Mouse (Mus musculus): ENCODE measurements around the gene Cyp4a14.

Cyp4a14 gene

DNA sequence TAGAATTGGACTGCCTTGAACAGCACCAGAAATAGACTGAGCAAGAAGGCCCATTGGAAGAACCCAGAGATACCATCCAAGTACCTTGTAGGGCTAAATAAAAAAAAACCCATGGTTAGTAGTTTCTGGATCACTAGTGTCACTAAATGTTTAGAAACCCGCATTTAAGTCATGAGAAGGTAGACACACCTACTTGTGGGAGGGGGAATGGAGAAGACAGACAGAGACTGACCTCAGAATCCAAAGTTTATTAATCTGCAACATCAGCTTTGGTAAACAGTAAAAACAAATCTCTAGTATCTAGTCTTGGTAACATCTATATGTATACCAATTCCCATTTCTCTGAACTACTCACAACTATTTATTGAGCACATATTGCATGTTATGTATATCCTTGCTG, at the start of gene Cyp4a14:
TSS of gene Cyp4a14 (minus strand) at position 142 of the 400 bp plus-strand sequence.
- in situ Hi-C loops (cut with MboI, MseI) = no loop called here

DNA sequence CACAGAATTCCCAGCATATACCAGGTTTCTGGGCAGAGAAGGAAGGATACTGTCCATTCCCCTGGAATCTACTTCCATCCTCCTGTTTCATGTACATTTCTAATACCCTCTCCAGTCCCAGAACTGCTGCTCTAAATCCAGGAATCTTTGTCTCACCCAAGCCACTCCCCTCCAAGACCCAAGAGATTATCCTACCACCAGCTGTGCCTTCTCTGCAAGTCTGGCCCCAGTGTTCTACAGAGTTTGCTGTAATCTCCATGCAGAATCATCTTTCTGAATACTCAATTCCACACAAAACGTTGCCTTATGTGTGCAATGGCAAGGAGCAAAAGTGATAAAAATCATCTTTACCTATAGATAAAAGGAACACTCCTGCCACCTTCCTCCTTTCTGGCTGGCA, 49.2 kb upstream of the Cyp4a14 start:
- in situ Hi-C loops (cut with MboI, MseI) = no loop called here

DNA sequence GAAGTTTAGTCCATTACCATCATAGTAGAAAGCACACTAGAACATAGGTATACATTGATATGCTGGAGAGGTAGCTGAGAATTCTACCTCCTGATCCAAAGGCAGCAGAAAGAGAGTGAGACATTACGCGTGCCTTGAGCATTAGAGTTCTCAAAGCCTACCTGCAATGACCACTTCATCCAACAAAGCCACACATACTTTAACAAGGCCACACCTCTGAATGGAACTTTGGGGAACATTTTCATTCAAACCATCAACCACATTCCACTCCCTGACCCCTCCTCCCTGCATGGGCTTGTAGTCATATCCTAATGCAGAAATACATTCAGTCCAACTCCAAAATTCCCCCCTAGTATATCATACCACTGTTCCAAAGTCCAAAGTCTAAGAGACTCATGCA, 25.8 kb upstream of the Cyp4a14 start:
- in situ Hi-C loops (cut with MboI, MseI) = no loop called here

DNA sequence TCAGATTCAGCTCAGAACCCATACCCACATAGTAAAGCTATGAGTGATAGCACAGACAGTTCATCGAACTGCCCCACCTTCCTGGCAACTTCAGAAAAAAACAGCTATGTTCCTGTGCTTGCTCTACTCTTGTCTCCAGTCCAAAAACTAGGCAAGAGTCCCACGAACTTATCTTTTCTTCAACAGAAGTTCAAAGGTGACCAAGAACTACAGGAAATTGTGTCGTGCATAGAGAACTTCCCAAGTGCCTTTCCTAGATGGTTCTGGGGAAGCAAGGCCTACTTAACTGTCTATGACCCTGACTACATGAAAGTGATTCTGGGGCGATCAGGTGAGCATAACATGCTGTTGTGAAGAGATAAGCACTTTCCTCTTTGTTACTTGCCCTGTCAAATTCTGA, 23.5 kb upstream of the Cyp4a14 start:
- in situ Hi-C loops (cut with MboI, MseI) = loop anchor here (5.0 to 10.0 kb wide), 2 partner anchors 83 to 1535 kb away; partner anchors contain the start of gene Cyp4a32

DNA sequence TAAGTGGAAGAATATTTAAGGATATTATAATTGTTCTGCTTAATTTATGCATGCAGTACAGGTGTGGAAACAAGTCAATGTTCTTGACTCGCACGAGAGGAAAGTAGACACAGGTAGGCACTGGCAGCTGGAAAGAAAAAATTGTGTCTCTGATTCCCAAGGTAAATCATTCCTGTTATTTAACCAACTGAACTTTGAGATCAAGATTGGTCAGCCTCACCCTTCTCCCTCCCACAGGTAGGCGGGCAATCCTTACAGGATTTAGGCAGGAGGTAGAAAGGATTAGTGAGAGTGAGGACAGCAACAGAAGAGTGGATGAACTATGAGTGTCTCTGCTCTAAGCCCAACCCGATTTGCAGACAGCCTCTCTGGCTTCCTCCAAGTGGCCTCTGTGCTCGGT, 22.1 kb upstream of the Cyp4a14 start, which contains the start of gene Cyp4a10:
TSS of gene Cyp4a10 (plus strand) at position 265 of the 400 bp plus-strand sequence.
- in situ Hi-C loops (cut with MboI, MseI) = loop anchor here (5.0 to 10.0 kb wide), 2 partner anchors 84 to 1533 kb away; partner anchors contain the start of gene Cyp4a32

DNA sequence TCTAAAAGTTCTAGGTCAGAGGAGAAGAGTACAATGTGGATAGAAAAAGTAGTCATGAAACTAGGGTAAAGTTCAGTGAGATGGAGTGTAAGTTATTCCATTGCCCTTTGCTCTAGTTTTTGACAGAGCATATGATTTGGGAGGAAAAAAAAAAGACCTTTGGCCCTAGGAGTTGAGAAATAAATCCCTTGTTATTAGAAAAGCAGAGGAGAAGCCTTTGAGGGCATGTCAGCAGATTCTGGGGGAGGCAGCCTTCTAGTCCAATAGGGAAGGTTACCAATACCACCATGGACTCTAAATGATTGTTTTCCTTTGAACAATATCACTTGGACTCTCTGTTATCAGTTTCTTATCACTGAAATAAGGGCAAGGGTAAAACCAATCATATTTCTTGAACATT, 18.0 kb upstream of the Cyp4a14 start:
- in situ Hi-C loops (cut with MboI, MseI) = loop anchor here (10.0 kb wide), 1 partner anchor 1529 kb away; no protein-coding TSS in a partner anchor

DNA sequence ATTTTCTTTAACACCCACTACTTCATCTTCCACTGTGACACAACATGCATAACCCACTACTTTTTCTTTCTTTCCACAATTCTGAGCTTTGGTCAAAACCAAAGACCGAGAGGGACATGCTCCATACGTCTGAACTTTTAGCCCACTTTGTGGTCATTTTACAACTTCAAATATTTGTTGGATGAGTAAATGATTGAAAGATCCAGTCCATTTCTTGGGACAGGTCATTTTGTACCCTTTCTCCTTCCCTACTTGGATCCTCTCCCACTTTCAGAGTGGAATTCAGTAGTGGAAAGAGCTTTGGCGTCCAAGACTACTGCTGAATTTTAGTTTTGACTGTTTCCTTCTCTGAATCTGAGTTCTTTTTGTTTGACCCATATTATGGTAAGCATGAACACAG, 1.5 kb upstream of the Cyp4a14 start:
- in situ Hi-C loops (cut with MboI, MseI) = no loop called here

DNA sequence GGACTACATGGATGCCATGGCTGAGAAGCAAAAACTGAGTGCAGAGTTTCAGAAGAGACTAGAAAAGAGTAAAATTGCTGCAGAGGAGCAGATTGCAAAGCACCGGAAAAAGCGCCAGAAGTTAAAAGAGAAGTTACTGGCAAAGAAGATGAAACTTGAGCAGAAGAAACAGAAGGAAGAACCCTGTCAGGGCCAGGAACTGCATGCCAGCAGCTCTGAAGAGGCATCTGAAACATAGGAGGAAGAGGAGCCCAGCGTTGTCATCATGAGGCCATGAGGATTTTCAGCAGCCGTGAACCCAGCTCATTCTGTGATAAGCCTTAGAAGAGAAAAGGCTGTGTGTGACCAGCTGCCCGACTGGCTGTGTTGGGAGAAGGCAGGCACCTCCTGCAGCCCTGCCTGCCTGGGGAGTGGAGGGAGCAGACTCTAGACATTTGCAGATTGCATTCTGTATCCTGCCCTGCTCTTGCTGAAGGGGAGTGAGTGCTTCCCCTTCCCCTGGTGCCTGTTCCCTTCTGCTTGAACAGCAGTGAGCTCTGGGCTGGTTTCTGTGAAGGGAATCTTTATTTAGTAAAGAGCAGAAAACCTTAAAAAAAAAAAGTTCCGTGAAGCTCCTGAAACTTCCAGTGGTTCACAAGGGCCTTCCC, 14.8 kb downstream of the Cyp4a14 start:
- in situ Hi-C loops (cut with MboI, MseI) = no loop called here

DNA sequence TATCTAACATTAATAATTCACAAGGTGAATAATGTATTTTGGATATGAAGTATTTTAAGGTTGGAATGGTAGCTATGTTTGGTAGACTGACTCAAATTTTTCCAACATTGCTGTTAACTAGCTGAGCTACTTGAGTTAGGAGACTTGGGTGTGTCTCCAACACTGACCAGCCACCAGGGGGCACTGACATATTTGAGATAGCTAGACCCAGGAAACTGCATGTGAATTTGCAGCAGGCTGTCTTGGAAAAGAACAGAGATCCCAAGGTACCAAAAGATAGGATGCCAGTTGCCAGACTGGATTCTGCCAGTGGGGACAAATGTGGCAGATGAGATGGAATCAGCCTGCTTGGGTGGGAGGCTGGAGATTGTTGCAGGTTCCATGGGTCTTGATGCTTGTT, 19.9 kb downstream of the Cyp4a14 start:
- in situ Hi-C loops (cut with MboI, MseI) = loop anchor here (5.0 kb wide), 1 partner anchor 231 kb away; no protein-coding TSS in a partner anchor

DNA sequence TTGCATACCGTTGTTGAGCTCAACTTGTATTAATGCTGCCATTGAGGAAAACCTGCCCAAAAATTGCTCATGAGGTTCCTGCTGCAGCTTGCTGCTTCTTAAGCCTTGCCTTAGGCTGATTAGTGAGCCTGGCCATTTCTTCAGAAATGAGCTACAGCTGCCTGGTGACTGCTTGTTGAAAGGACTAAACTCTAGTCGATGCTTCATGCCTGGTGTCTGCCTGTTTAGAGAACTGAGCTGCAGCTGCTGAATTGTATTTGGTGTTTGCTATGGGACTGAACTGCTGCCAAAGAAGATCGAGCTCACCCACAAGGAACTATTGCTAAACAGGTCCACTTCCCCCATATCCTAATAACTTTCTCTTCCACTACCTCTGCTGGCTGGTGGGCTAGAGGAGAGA, 22.4 kb downstream of the Cyp4a14 start:
- in situ Hi-C loops (cut with MboI, MseI) = loop anchor here (5.0 kb wide), 1 partner anchor 111 kb away; no protein-coding TSS in a partner anchor

DNA sequence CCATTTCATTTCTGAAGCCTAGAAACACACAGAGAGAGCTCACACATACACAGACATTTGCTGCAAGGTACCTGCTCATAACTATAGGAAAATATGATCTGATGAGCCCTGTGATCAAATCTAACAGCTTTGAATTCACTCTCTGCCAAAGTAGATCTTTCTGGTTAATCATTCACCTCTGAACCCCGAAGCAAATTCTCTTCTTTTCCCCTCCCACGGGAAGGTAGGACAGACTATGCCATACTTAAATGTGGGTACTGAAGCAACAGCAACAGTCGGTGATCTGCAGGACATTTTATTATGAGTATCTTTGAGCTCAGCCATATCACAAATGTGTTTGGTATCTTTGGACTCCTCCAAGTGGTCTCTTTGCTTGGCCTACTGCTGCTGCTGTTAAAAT, 43.6 kb downstream of the Cyp4a14 start, which contains the start of gene Cyp4a30b:
TSS of gene Cyp4a30b (plus strand) at position 301 of the 400 bp plus-strand sequence.
- in situ Hi-C loops (cut with MboI, MseI) = no loop called here

DNA sequence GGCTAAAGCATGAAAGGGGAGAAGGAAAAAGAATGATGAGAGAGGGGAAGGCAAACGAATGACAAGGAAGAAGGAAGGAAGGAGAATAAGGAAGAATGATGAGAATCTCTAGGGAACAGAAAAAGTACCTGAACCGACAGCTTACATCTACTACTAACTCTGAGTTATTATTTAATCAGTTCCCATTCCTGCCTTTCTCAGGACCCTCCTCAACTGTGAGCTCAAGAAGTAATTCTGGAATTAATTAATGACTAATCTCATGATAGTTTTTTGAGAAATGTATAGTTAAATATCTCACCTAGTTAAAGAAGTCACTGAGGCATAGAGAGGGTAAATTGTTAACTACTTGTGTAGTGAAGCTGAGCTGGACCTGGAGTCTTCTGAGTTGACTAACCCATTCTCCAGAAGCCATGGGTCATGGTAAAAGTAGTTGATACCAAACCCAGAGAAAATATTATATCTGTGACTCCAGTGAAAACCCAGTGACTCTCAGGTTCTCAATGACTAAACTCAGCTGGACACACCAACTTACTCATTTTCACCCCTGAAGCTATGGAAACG, 45.3 kb downstream of the Cyp4a14 start:
- in situ Hi-C loops (cut with MboI, MseI) = no loop called here
